In genomic region chr12:31949759-31950658, GRCm38 (mm10) we compare ENCODE assay signal across 8 mouse cellular contexts. TPM values are rescaled to one million over a fixed set of nuclear protein-coding genes. Genes with fewer than 3 reads are reported as not detected.
DNase-seq lines count a peak whose midpoint lies in the region; ATAC-seq and TF ChIP-seq lines count a peak whose summit lies in the region.

Gene Hbp1 (minus strand): TSS chr12:31950535.

- peak within 1 kb of the TSS; percentile 95 for H3K9ac ChIP-seq in heart, embryonic 12.5 days
- H3K9ac ChIP-seq in kidney, postnatal 0 days (ENCODE audit: low read depth, low read length): peak within 1 kb of the TSS; percentile 99
- peak within 1 kb of the TSS; percentile 92 for H3K9ac ChIP-seq in liver, embryonic 11.5 days (ENCODE audit: low read depth, low read length)
- H3K9ac ChIP-seq in stomach, embryonic 14.5 days (replicated peaks; ENCODE audit: low read depth, low read length): peak within 1 kb of the TSS; percentile 77

- DNase-seq in CD4-positive helper T cell, adult 2 months (ENCODE audit: low read depth, low spot score): peak; percentile 100
- DNase-seq in brain, embryonic 18.5 days (ENCODE audit: low read depth, low spot score): peak; percentile 100
- peak; percentile 100 for DNase-seq in kidney, postnatal 0 days (ENCODE audit: low spot score)
- peak; percentile 94 for DNase-seq in liver, embryonic 11.5 days (ENCODE audit: low spot score)
- DNase-seq in naive thymus-derived CD4-positive, alpha-beta T cell, adult 2 months (ENCODE audit: low read depth): peak; percentile 99

- peak within 1 kb of the TSS; percentile 70 for H3K4me2 ChIP-seq in heart, embryonic 12.5 days
- H3K4me2 ChIP-seq in kidney, postnatal 0 days (ENCODE audit: low read length): peak within 1 kb of the TSS; percentile 59
- H3K4me2 ChIP-seq in liver, embryonic 11.5 days: peak within 1 kb of the TSS; percentile 76
- H3K4me2 ChIP-seq in stomach, embryonic 14.5 days (replicated peaks; ENCODE audit: low read depth, low read length): peak within 1 kb of the TSS; percentile 47

- H3K4me3 ChIP-seq in heart, embryonic 12.5 days: peak within 1 kb of the TSS; percentile 91
- H3K4me3 ChIP-seq in kidney, postnatal 0 days (replicated peaks; ENCODE audit: low read depth, low read length): peak within 1 kb of the TSS; percentile 81
- H3K4me3 ChIP-seq in liver, embryonic 11.5 days (ENCODE audit: low read depth, low read length): peak within 1 kb of the TSS; percentile 80
- H3K4me3 ChIP-seq in stomach, embryonic 14.5 days (ENCODE audit: low read depth, low read length): peak within 1 kb of the TSS; percentile 89

- peaks cover 10% of the 10 kb centered on the region; the same call in 1 of the 2 replicates for H3K4me1 ChIP-seq in heart, embryonic 12.5 days (replicated peaks)
- no peaks in the 10 kb centered on the region for H3K4me1 ChIP-seq in kidney, postnatal 0 days (replicated peaks; ENCODE audit: insufficient read depth, low read length)
- 0 out of 2 replicates have a peak, but pooled peaks cover 9% of the 10 kb centered on the region for H3K4me1 ChIP-seq in liver, embryonic 11.5 days (replicated peaks; ENCODE audit: control insufficient read depth, insufficient read depth, low read length)
- H3K4me1 ChIP-seq in stomach, embryonic 14.5 days (ENCODE audit: control insufficient read depth, insufficient read depth, low read length): no peaks in the 10 kb centered on the region

- H3K9me3 ChIP-seq in heart, embryonic 12.5 days (replicated peaks): no peaks in the 10 kb centered on the region
- no peaks in the 10 kb centered on the region for H3K9me3 ChIP-seq in kidney, postnatal 0 days (replicated peaks; ENCODE audit: low read length)
- H3K9me3 ChIP-seq in liver, embryonic 11.5 days (ENCODE audit: control insufficient read depth, low read length): no peaks in the 10 kb centered on the region
- no peaks in the 10 kb centered on the region for H3K9me3 ChIP-seq in stomach, embryonic 14.5 days (ENCODE audit: control insufficient read depth, low read depth, low read length)

- H3K27ac ChIP-seq in heart, embryonic 12.5 days (ENCODE audit: poor library complexity, severe bottlenecking): peak within 1 kb of the TSS; percentile 99
- peak within 1 kb of the TSS; percentile 100 for H3K27ac ChIP-seq in kidney, postnatal 0 days
- H3K27ac ChIP-seq in liver, embryonic 11.5 days (ENCODE audit: low read depth, low read length): peak within 1 kb of the TSS; percentile 96
- peak within 1 kb of the TSS; percentile 99 for H3K27ac ChIP-seq in stomach, embryonic 14.5 days (ENCODE audit: low read length)

- no peaks in the 10 kb centered on the region for H3K27me3 ChIP-seq in heart, embryonic 12.5 days (replicated peaks)
- H3K27me3 ChIP-seq in kidney, postnatal 0 days (ENCODE audit: insufficient read depth, low read length): no peaks in the 10 kb centered on the region
- no peaks in the 10 kb centered on the region for H3K27me3 ChIP-seq in liver, embryonic 11.5 days (replicated peaks; ENCODE audit: control insufficient read depth, insufficient read depth, low read length)
- H3K27me3 ChIP-seq in stomach, embryonic 14.5 days (ENCODE audit: control insufficient read depth, insufficient read depth, low read length): no peaks in the 10 kb centered on the region

- under 1% methylated on average over 68 of the region's 71 CpGs for WGBS in heart, embryonic 12.5 days
- WGBS in kidney, postnatal 0 days: under 1% methylated on average over 56 of the region's 71 CpGs
- WGBS in liver, embryonic 11.5 days: under 1% methylated on average over 54 of the region's 71 CpGs
- under 1% methylated on average over 59 of the region's 71 CpGs for WGBS in stomach, embryonic 14.5 days

- peak; percentile 91 for ATAC-seq in erythroid progenitor cell, adult 5-6 weeks (replicated peaks; ENCODE audit: low FRiP score, poor library complexity, severe bottlenecking)
- peak; percentile 95 for ATAC-seq in heart, embryonic 12.5 days (ENCODE audit: insufficient number of reproducible peaks, low FRiP score)
- peak; percentile 96 for ATAC-seq in kidney, postnatal 0 days (replicated peaks; ENCODE audit: low FRiP score, low read depth)
- peak; percentile 93 for ATAC-seq in liver, embryonic 11.5 days (replicated peaks; ENCODE audit: low FRiP score)
- ATAC-seq in stomach, embryonic 14.5 days (ENCODE audit: insufficient number of reproducible peaks, insufficient read depth, low FRiP score, low read depth): peak; percentile 97

- TF ChIP-seq CTCF in kidney, postnatal 0 days (IDR thresholded peaks at IDR 0.05; ENCODE audit: low read depth): no peak

- H3K36me3 ChIP-seq in heart, embryonic 12.5 days: no peaks in the 10 kb centered on the region
- no peaks in the 10 kb centered on the region for H3K36me3 ChIP-seq in kidney, postnatal 0 days (ENCODE audit: insufficient read depth, low read length)
- no peaks in the 10 kb centered on the region for H3K36me3 ChIP-seq in liver, embryonic 11.5 days (ENCODE audit: control insufficient read depth, insufficient read depth, low read length)
- no peaks in the 10 kb centered on the region for H3K36me3 ChIP-seq in stomach, embryonic 14.5 days (ENCODE audit: control insufficient read depth, insufficient read depth, low read length)

RNA-seq across cellular contexts. Expression of gene Hbp1, which starts in this region (rescaled TPM):
- total RNA-seq in erythroid progenitor cell, adult 5-6 weeks (2015; ENCODE audit: low replicate concordance): 73.9 and 109 TPM in 2 replicates
- total RNA-seq in erythroid progenitor cell, adult 5-6 weeks (2017; ENCODE audit: low replicate concordance): 71.8 and 72.6 TPM in 2 replicates
- polyA plus RNA-seq in heart, embryonic 12.5 days (2016; fragmentation: Nextera tagmentation; extraction: Ambion mirVana): 93.7 and 97.0 TPM in 2 replicates
- polyA plus RNA-seq in kidney, postnatal 0 days (2015; fragmentation: Nextera tagmentation; extraction: Ambion mirVana): 119 and 122 TPM in 2 replicates
- polyA plus RNA-seq in liver, embryonic 11.5 days (2014; fragmentation: Nextera tagmentation; extraction: Ambion mirVana): 51.3 and 57.5 TPM in 2 replicates
- 143 and 153 TPM in 2 replicates for polyA plus RNA-seq in stomach, embryonic 14.5 days (2014; fragmentation: Nextera tagmentation; extraction: Ambion mirVana)

Comparison
In these comparisons a context has a peak if more than half of its experiments do, and no peak if none do; other contexts are left out.
1. Peak in every context shown above with its lines: DNase-seq, ATAC-seq, H3K4me3 ChIP-seq and H3K27ac ChIP-seq.